31 mouse cellular contexts compared by ENCODE assay signal in genomic region chr12:112128526-112128925, GRCm38 (mm10). TPM values are rescaled to one million over a fixed set of nuclear protein-coding genes. Genes with fewer than 3 reads are reported as not detected.
A peak's percentile ranks its signal among the peaks of the same experiment; 100 is the strongest.
DNase-seq lines count a peak whose midpoint lies in the region; ATAC-seq and TF ChIP-seq lines count a peak whose summit lies in the region.
"Had no signal": no experiment of that assay in that cellular context is flagged by ENCODE, and none has a peak within 500 bp of the region (broad histone marks: within the 10 kb centered on the region; RNA-seq: fewer than 3 reads in every experiment).

No protein-coding gene starts in this region.

- WGBS in midbrain, embryonic 10.5 days: 84% methylated on average over 4 of the region's 4 CpGs
- WGBS in midbrain, embryonic 13.5 days: 85% methylated on average over 4 of the region's 4 CpGs
- 79% methylated on average over 4 of the region's 4 CpGs for WGBS in intestine, postnatal 0 days
- 83% methylated on average over 4 of the region's 4 CpGs for WGBS in neural tube, embryonic 15.5 days

- no peak overlapping the region for H3K4me2 ChIP-seq in midbrain, embryonic 13.5 days (replicated peaks)
- H3K4me2 ChIP-seq in intestine, postnatal 0 days (replicated peaks; ENCODE audit: low read depth): no peak overlapping the region
- no peak overlapping the region for H3K4me2 ChIP-seq in neural tube, embryonic 15.5 days
- H3K4me2 ChIP-seq: heart, embryonic 15.5 days; hindbrain, embryonic 13.5 days; limb, embryonic 13.5 days; liver, embryonic 12.5 days; midbrain, embryonic 12.5 days; neural tube, embryonic 13.5 days; stomach, embryonic 15.5 days had no signal

- DNase-seq in adrenal gland, postnatal 36 days: peak; percentile 40 to 43
- DNase-seq in adrenal gland, adult 8-10 months: no peak
- DNase-seq in midbrain, embryonic 10.5 days (ENCODE audit: low spot score): no peak
- DNase-seq in cerebellum, postnatal 25 days: no peak
- DNase-seq in embryo, embryonic 10 days (ENCODE audit: low spot score): no peak
- DNase-seq: cerebellum, adult 11-12 months; cerebellum, adult 9-11 months; forebrain, postnatal 0 days; gastrocnemius, postnatal 14 days; heart, adult 11 months; kidney, adult 18-20 months; kidney, postnatal 10 days; layer of hippocampus, adult 9-11 months; liver, postnatal 0 days; lung, postnatal 36 days; thymus, adult 18-20 months; thymus, postnatal 25 days had no signal

- H3K27me3 ChIP-seq in midbrain, embryonic 10.5 days (ENCODE audit: low read depth, poor library complexity, severe bottlenecking): peaks cover 80% of the 10 kb centered on the region
- peaks cover 69% of the 10 kb centered on the region for H3K27me3 ChIP-seq in midbrain, embryonic 13.5 days
- H3K27me3 ChIP-seq in intestine, postnatal 0 days (replicated peaks; ENCODE audit: control insufficient read depth, insufficient read depth, low read length): no peaks in the 10 kb centered on the region
- peaks cover 43% of the 10 kb centered on the region for H3K27me3 ChIP-seq in neural tube, embryonic 15.5 days (replicated peaks)

- H3K9me3 ChIP-seq in midbrain, embryonic 10.5 days (replicated peaks): no peaks in the 10 kb centered on the region
- H3K9me3 ChIP-seq in midbrain, embryonic 13.5 days: no peaks in the 10 kb centered on the region
- H3K9me3 ChIP-seq in intestine, postnatal 0 days (ENCODE audit: control insufficient read depth): no peaks in the 10 kb centered on the region
- no peaks in the 10 kb centered on the region for H3K9me3 ChIP-seq in neural tube, embryonic 15.5 days (replicated peaks)
- H3K9me3 ChIP-seq: heart, embryonic 10.5 days; heart, embryonic 15.5 days; hindbrain, embryonic 13.5 days; limb, embryonic 13.5 days; liver, embryonic 12.5 days; midbrain, embryonic 12.5 days; neural tube, embryonic 13.5 days; stomach, embryonic 15.5 days had no signal

- peaks cover 36% of the 10 kb centered on the region for H3K4me1 ChIP-seq in midbrain, embryonic 10.5 days
- H3K4me1 ChIP-seq in midbrain, embryonic 13.5 days (replicated peaks): peaks cover 24% of the 10 kb centered on the region
- peaks cover 19% of the 10 kb centered on the region; the same call in 1 of the 2 replicates for H3K4me1 ChIP-seq in intestine, postnatal 0 days (replicated peaks; ENCODE audit: control insufficient read depth, insufficient read depth, low read length)
- H3K4me1 ChIP-seq in neural tube, embryonic 15.5 days: peaks cover 13% of the 10 kb centered on the region

- ATAC-seq in midbrain, embryonic 13.5 days: no peak
- no peak for ATAC-seq in intestine, postnatal 0 days
- ATAC-seq in neural tube, embryonic 15.5 days (ENCODE audit: low FRiP score): no peak
- ATAC-seq: forebrain, postnatal 0 days; liver, embryonic 12.5 days; liver, postnatal 0 days; Patski had no signal

- H3K36me3 ChIP-seq in midbrain, embryonic 10.5 days: no peaks in the 10 kb centered on the region
- H3K36me3 ChIP-seq in midbrain, embryonic 13.5 days: no peaks in the 10 kb centered on the region
- no peaks in the 10 kb centered on the region for H3K36me3 ChIP-seq in intestine, postnatal 0 days (ENCODE audit: control insufficient read depth, insufficient read depth)
- no peaks in the 10 kb centered on the region for H3K36me3 ChIP-seq in neural tube, embryonic 15.5 days
- H3K36me3 ChIP-seq: heart, embryonic 10.5 days; heart, embryonic 15.5 days; hindbrain, embryonic 13.5 days; limb, embryonic 13.5 days; liver, embryonic 12.5 days; midbrain, embryonic 12.5 days; neural tube, embryonic 13.5 days; stomach, embryonic 15.5 days had no signal

- H3K9ac ChIP-seq in midbrain, embryonic 13.5 days (replicated peaks): no peak overlapping the region
- no peak overlapping the region for H3K9ac ChIP-seq in intestine, postnatal 0 days (ENCODE audit: low read depth, low read length)
- H3K9ac ChIP-seq in neural tube, embryonic 15.5 days (replicated peaks): no peak overlapping the region
- H3K9ac ChIP-seq: forebrain, postnatal 0 days; heart, embryonic 15.5 days; hindbrain, embryonic 13.5 days; limb, embryonic 13.5 days; liver, embryonic 12.5 days; liver, postnatal 0 days; midbrain, embryonic 12.5 days; neural tube, embryonic 13.5 days; stomach, embryonic 15.5 days had no signal

- no peak overlapping the region for H3K4me3 ChIP-seq in midbrain, embryonic 10.5 days
- H3K4me3 ChIP-seq in midbrain, embryonic 13.5 days (replicated peaks): no peak overlapping the region
- no peak overlapping the region for H3K4me3 ChIP-seq in intestine, postnatal 0 days (ENCODE audit: low read depth, low read length)
- H3K4me3 ChIP-seq in neural tube, embryonic 15.5 days (replicated peaks): no peak overlapping the region
- H3K4me3 ChIP-seq: heart, embryonic 10.5 days; heart, embryonic 15.5 days; hindbrain, embryonic 13.5 days; limb, embryonic 13.5 days; liver, embryonic 12.5 days; midbrain, embryonic 12.5 days; neural tube, embryonic 13.5 days; stomach, embryonic 15.5 days had no signal

- TF ChIP-seq CTCF in intestine, postnatal 0 days (IDR thresholded peaks at IDR 0.05; ENCODE audit: low read depth): no peak

- peak overlapping the region; percentile 1; the same call in 1 of the 2 replicates for H3K27ac ChIP-seq in midbrain, embryonic 10.5 days (replicated peaks)
- H3K27ac ChIP-seq in midbrain, embryonic 13.5 days: no peak overlapping the region
- peak overlapping the region; percentile 95 for H3K27ac ChIP-seq in intestine, postnatal 0 days (ENCODE audit: low read depth, low read length)
- no peak overlapping the region for H3K27ac ChIP-seq in neural tube, embryonic 15.5 days (replicated peaks)
- H3K27ac ChIP-seq: heart, embryonic 10.5 days; heart, embryonic 15.5 days; hindbrain, embryonic 13.5 days; limb, embryonic 13.5 days; liver, embryonic 12.5 days; midbrain, embryonic 12.5 days; neural tube, embryonic 13.5 days had no signal

RNA-seq across cellular contexts. Expression of gene Kif26a, which starts 17.5 kb away (rescaled TPM):
- 1 to 10 TPM; 4.9 to 9.5 TPM for total RNA-seq in adrenal gland, postnatal 36 days (2021)
- 10 to 100 TPM; 11.4 to 19.1 (median 14.7) TPM for total RNA-seq in adrenal gland, adult 8-10 months (2022)
- 3.3 and 4.7 TPM in 2 replicates for polyA plus RNA-seq in midbrain, embryonic 10.5 days (2016; fragmentation: Nextera tagmentation; extraction: Ambion mirVana)
- polyA plus RNA-seq in midbrain, embryonic 13.5 days (2015; fragmentation: Nextera tagmentation; extraction: Ambion mirVana): 7.0 and 11.4 TPM in 2 replicates
- 0.89 and 1.1 TPM in 2 replicates for polyA plus RNA-seq in intestine, postnatal 0 days (2015; fragmentation: Nextera tagmentation; extraction: Ambion mirVana)
- 4.0 and 4.2 TPM in 2 replicates for polyA plus RNA-seq in neural tube, embryonic 15.5 days (2015; fragmentation: Nextera tagmentation; extraction: Ambion mirVana)
- total RNA-seq: megakaryocyte, adult 5-6 weeks had no signal

RNA-seq across cellular contexts. Expression of gene Aspg, which starts 22.0 kb away (rescaled TPM):
- 10 to 100 TPM; 23.9 to 38.3 TPM for total RNA-seq in adrenal gland, postnatal 36 days (2021)
- total RNA-seq in adrenal gland, adult 8-10 months (2022): 10 to 100 TPM in 2 of 4 experiments, 1 to 10 TPM in 1, under 1 TPM in 1; 0.22 to 19.3 (median 7.5) TPM
- polyA plus RNA-seq in midbrain, embryonic 10.5 days (2016; fragmentation: Nextera tagmentation; extraction: Ambion mirVana): 1.3 and 1.5 TPM in 2 replicates
- polyA plus RNA-seq in midbrain, embryonic 13.5 days (2015; fragmentation: Nextera tagmentation; extraction: Ambion mirVana): 0.52 and 0.90 TPM in 2 replicates
- 14.3 and 14.4 TPM in 2 replicates for polyA plus RNA-seq in intestine, postnatal 0 days (2015; fragmentation: Nextera tagmentation; extraction: Ambion mirVana)
- 0.84 and 3.3 TPM in 2 replicates for polyA plus RNA-seq in neural tube, embryonic 15.5 days (2015; fragmentation: Nextera tagmentation; extraction: Ambion mirVana)
- total RNA-seq: gastrocnemius, postnatal 14 days; megakaryocyte, adult 5-6 weeks; MEL had no signal

Comparison
In these comparisons a context has a peak if more than half of its experiments do, and no peak if none do; other contexts are left out.
1. DNase-seq: peak in adrenal gland, postnatal 36 days (2 of 2); none in adrenal gland, adult 8-10 months (single experiment), midbrain, embryonic 10.5 days (single experiment), cerebellum, postnatal 25 days (0 of 2) and embryo, embryonic 10 days (single experiment).
2. H3K27ac ChIP-seq: peak in midbrain, embryonic 10.5 days (single experiment) and intestine, postnatal 0 days (single experiment); none in midbrain, embryonic 13.5 days (single experiment) and neural tube, embryonic 15.5 days (single experiment).